Mouse (Mus musculus) erythroblast, embryonic 14.5 days (primary cell): ENCODE data around the gene Junb.

Experiments used
- GATA1 ChIP-seq: IDR thresholded peaks from 2 replicates; pipeline ENCODE4 v1.6.1; 2012; ENCODE audit warnings: low read length, inconsistent platforms, mixed read lengths
- TAL1 ChIP-seq: IDR thresholded peaks from 3 replicates; pipeline ENCODE4 v1.6.1; 2012; ENCODE audit warnings: low read length, inconsistent platforms, mixed read lengths

- TF ChIP-seq TAL1 = no peak
- TF ChIP-seq GATA1 = no peak
Measured at GRCm38 (mm10) chr8:84970135-84970790, 8.3 kb downstream of the Junb start.
